Mouse (Mus musculus) stomach, postnatal 0 days (tissue): ENCODE measurements around the gene Izumo1r.

ENCODE experiments used
- CTCF ChIP-seq: IDR thresholded peaks from 2 replicates; pipeline ENCODE4 v1.5.1; 2016; ENCODE audit warnings: antibody characterized with exemption, low read depth, mild to moderate bottlenecking, moderate library complexity
- EP300 ChIP-seq: optimal IDR thresholded peaks from 2 replicates; pipeline ENCODE3; 2016; ENCODE audit warnings: antibody characterized with exemption

DNA sequence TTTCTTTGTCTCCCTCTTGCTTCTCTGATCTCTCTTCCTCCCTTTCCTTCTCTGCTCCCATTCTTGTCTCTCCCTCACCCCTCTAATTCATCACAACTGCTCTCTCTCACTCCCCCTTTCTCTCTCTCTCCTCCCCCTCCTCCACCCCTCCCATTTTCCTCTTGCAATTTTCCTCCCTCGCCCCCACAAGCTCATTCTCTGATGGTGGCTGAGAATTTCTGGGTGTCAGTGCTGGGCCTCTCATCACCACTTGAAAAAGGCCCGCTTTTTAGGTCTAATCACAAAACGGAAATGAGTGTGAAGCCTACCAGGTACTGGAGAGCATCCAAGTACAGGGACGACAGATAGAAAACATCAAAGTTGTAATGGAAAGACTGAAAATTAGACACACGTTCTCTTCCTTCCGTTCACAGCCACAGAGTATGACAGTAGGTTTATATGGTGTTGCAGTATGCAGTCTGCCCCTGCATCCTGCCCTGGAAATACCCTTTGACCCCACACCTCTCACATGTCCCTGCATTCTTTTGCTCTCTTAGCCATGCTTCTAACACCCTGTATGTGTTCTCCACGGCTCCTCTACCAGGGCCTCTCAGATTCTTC is 4.2 kb upstream of the Izumo1r start:
- TF ChIP-seq CTCF: no peak
- no peak for TF ChIP-seq EP300
